Mouse (Mus musculus) erythroblast, embryonic 14.5 days (primary cell): ENCODE measurements around the gene Tob2.

ENCODE experiments used
- GATA1 ChIP-seq: IDR thresholded peaks from 2 replicates; pipeline ENCODE4 v1.6.1; 2012; ENCODE audit warnings: low read length, inconsistent platforms, mixed read lengths
- TAL1 ChIP-seq: IDR thresholded peaks from 3 replicates; pipeline ENCODE4 v1.6.1; 2012; ENCODE audit warnings: low read length, inconsistent platforms, mixed read lengths

DNA sequence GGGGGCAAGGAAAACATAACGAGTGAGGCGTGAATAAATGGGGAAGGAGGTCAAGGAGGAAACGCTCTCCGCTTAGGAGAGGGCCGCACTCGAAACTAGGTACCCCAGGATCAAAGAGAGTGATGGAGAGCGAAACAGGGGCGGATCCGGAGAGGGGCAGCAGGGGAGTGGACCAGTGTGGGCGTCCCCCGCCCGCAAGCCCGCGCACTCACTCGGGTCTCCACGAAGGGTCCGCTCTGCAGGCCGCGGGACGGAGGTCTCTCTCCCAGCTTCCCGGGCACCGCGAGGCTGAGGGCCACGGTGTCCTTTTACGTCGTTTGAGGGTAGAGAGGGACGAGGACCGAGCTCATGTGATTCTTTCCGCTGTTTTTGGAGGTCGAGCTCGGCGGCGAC, 876 bp downstream of the Tob2 start:
- no peak for TF ChIP-seq TAL1
- TF ChIP-seq GATA1: no peak
